Mouse (Mus musculus) heart, embryonic 11.5 days (tissue): ENCODE data around the gene Spindoc. TPM values are rescaled to one million over a fixed set of nuclear protein-coding genes. Genes with fewer than 3 reads are reported as not detected.
A peak's percentile ranks its signal among the peaks of the same experiment; 100 is the strongest.

Experiments
- microRNA-seq: library from miRNA; unstranded; fragments of <30 nt; microRNA quantifications from one replicate; pipeline ENCODE4, GENCODE M21; 2016; ENCODE audit warnings: borderline number of aligned reads
- polyA plus RNA-seq: library from polyadenylated mRNA; unstranded; fragments of >200 nt; fragmentation: Nextera tagmentation; extraction: Ambion mirVana; gene quantifications from 2 replicates; pipeline ENCODE4 v1.2.1, GENCODE M21; 2014

Gene Spindoc
- polyA plus RNA-seq, 1 experiment from 2014 or later = 26.6 TPM

Small RNA genes lying within 50 kb of the gene (microRNA-seq; reads per million reads assigned to microRNA genes)
- 1.2 reads per million, percentile 17 among the genes with 10 or more reads in this experiment for gene Mir6991

Other genes with a start within 250 kb of the Spindoc start
- 172 and 186 TPM in 2 replicates for gene Otub1, start 176.7 kb downstream of the Spindoc start, polyA plus RNA-seq
- 1,752 and 1,771 TPM in 2 replicates for gene Cox8a, start 165.4 kb downstream of the Spindoc start, polyA plus RNA-seq
- 62.1 and 68.6 TPM in 2 replicates for gene Naa40, start 141.8 kb downstream of the Spindoc start, polyA plus RNA-seq
- gene Rcor2, start 115.7 kb downstream of the Spindoc start, polyA plus RNA-seq = 8.4 and 9.5 TPM in 2 replicates
- 34.5 and 35.0 TPM in 2 replicates for gene Mark2, start 41.1 kb downstream of the Spindoc start, polyA plus RNA-seq
- gene 2700081O15Rik, start 34.6 kb upstream of the Spindoc start, polyA plus RNA-seq = 4.6 and 4.7 TPM in 2 replicates
- gene Rtn3, start 100.3 kb upstream of the Spindoc start, polyA plus RNA-seq = 101 and 117 TPM in 2 replicates
- gene Atl3, start 111.0 kb upstream of the Spindoc start, polyA plus RNA-seq = 8.9 and 9.5 TPM in 2 replicates
- 42.5 and 46.7 TPM in 2 replicates for gene Pla2g16, start 174.5 kb upstream of the Spindoc start, polyA plus RNA-seq
- not detected in 2 replicates for gene Lgals12, start 224.2 kb upstream of the Spindoc start, polyA plus RNA-seq
- not detected in 2 replicates for gene Hrasls5, start 229.5 kb upstream of the Spindoc start, polyA plus RNA-seq